Mouse (Mus musculus): Measurements from ENCODE around the gene Otos.

Otos gene

GRCm38 (mm10) chr1:92676676-92676975, 28.0 kb upstream of the Otos start:
- Histone ChIP-seq H3K9me3 (ENCODE audit: low read length) (peaks cover 13% of the 10 kb centered on the region), H3K36me3 (ENCODE audit: insufficient read depth, low read length) (no peaks in the 10 kb centered on the region), H3K4me3 (replicated peaks; ENCODE audit: low read length) (no peak overlapping the region), H3K27me3 (ENCODE audit: insufficient read depth, low read length) (peaks cover 18% of the 10 kb centered on the region), H3K4me1 (replicated peaks; ENCODE audit: low read depth, low read length) (no peaks in the 10 kb centered on the region)
- no peak for TF ChIP-seq CTCF (conservative IDR thresholded peaks at IDR 0.05; ENCODE audit: low read length)
- no peak for TF ChIP-seq NANOG (IDR thresholded peaks at IDR 0.05; ENCODE audit: borderline replicate concordance, low read length)
- no peak for TF ChIP-seq POU5F1 (IDR thresholded peaks at IDR 0.05; ENCODE audit: borderline replicate concordance, low read length)

GRCm38 (mm10) chr1:92675932-92676675, 27.5 kb upstream of the Otos start:
- H3K4me3 ChIP-seq (replicated peaks; ENCODE audit: low read length): no peak overlapping the region
- peaks cover 13% of the 10 kb centered on the region for H3K9me3 ChIP-seq (ENCODE audit: low read length)
- H3K36me3 ChIP-seq (ENCODE audit: insufficient read depth, low read length): no peaks in the 10 kb centered on the region
- H3K27me3 ChIP-seq (ENCODE audit: insufficient read depth, low read length): peaks cover 18% of the 10 kb centered on the region
- no peaks in the 10 kb centered on the region for H3K4me1 ChIP-seq (replicated peaks; ENCODE audit: low read depth, low read length)
- TF ChIP-seq POU5F1 (IDR thresholded peaks at IDR 0.05; ENCODE audit: borderline replicate concordance, low read length) (no peak), NANOG (IDR thresholded peaks at IDR 0.05; ENCODE audit: borderline replicate concordance, low read length) (no peak), CTCF (conservative IDR thresholded peaks at IDR 0.05; ENCODE audit: low read length) (no peak)

GRCm38 (mm10) chr1:92673258-92673782, 24.7 kb upstream of the Otos start:
- no peaks in the 10 kb centered on the region for H3K4me1 ChIP-seq (replicated peaks; ENCODE audit: low read depth, low read length)
- no peaks in the 10 kb centered on the region for H3K36me3 ChIP-seq (ENCODE audit: insufficient read depth, low read length)
- no peak overlapping the region for H3K4me3 ChIP-seq (replicated peaks; ENCODE audit: low read length)
- peaks cover 18% of the 10 kb centered on the region for H3K9me3 ChIP-seq (ENCODE audit: low read length)
- peaks cover 18% of the 10 kb centered on the region for H3K27me3 ChIP-seq (ENCODE audit: insufficient read depth, low read length)
- TF ChIP-seq NANOG (IDR thresholded peaks at IDR 0.05; ENCODE audit: borderline replicate concordance, low read length): no peak
- no peak for TF ChIP-seq CTCF (conservative IDR thresholded peaks at IDR 0.05; ENCODE audit: low read length)
- TF ChIP-seq POU5F1 (IDR thresholded peaks at IDR 0.05; ENCODE audit: borderline replicate concordance, low read length): no peak

- peaks cover 14% of the 10 kb centered on the region for H3K9me3 ChIP-seq (ENCODE audit: low read length)
- no peaks in the 10 kb centered on the region for H3K4me1 ChIP-seq (replicated peaks; ENCODE audit: low read depth, low read length)
- peaks cover 21% of the 10 kb centered on the region for H3K27me3 ChIP-seq (ENCODE audit: insufficient read depth, low read length)
- TF ChIP-seq NANOG (IDR thresholded peaks at IDR 0.05; ENCODE audit: borderline replicate concordance, low read length) (no peak), POU5F1 (IDR thresholded peaks at IDR 0.05; ENCODE audit: borderline replicate concordance, low read length) (no peak), CTCF (conservative IDR thresholded peaks at IDR 0.05; ENCODE audit: low read length) (no peak)
- no peak overlapping the region for H3K4me3 ChIP-seq (replicated peaks; ENCODE audit: low read length)
- H3K36me3 ChIP-seq (ENCODE audit: insufficient read depth, low read length): no peaks in the 10 kb centered on the region
Measured at GRCm38 (mm10) chr1:92671326-92671725, 22.7 kb upstream of the Otos start.

GRCm38 (mm10) chr1:92669430-92669829, 20.8 kb upstream of the Otos start:
- TF ChIP-seq POU5F1 (IDR thresholded peaks at IDR 0.05; ENCODE audit: borderline replicate concordance, low read length) (no peak), NANOG (IDR thresholded peaks at IDR 0.05; ENCODE audit: borderline replicate concordance, low read length) (no peak), CTCF (conservative IDR thresholded peaks at IDR 0.05; ENCODE audit: low read length) (no peak)
- H3K36me3 ChIP-seq (ENCODE audit: insufficient read depth, low read length): no peaks in the 10 kb centered on the region

GRCm38 (mm10) chr1:92667106-92667505, 18.5 kb upstream of the Otos start:
- TF ChIP-seq CTCF (conservative IDR thresholded peaks at IDR 0.05; ENCODE audit: low read length): no peak
- no peak for TF ChIP-seq POU5F1 (IDR thresholded peaks at IDR 0.05; ENCODE audit: borderline replicate concordance, low read length)
- no peak for TF ChIP-seq NANOG (IDR thresholded peaks at IDR 0.05; ENCODE audit: borderline replicate concordance, low read length)
- no peaks in the 10 kb centered on the region for H3K4me1 ChIP-seq (replicated peaks; ENCODE audit: low read depth, low read length)
- H3K9me3 ChIP-seq (ENCODE audit: low read length): 0 out of 2 replicates have a peak, but pooled peaks cover 5% of the 10 kb centered on the region
- no peaks in the 10 kb centered on the region for H3K36me3 ChIP-seq (ENCODE audit: insufficient read depth, low read length)
- peaks cover 12% of the 10 kb centered on the region for H3K27me3 ChIP-seq (ENCODE audit: insufficient read depth, low read length)
- no peak overlapping the region for H3K4me3 ChIP-seq (replicated peaks; ENCODE audit: low read length)

More at GRCm38 (mm10) chr1:92669430-92669829, 20.8 kb upstream of the Otos start:
- H3K4me3 ChIP-seq (replicated peaks; ENCODE audit: low read length): no peak overlapping the region
- no peaks in the 10 kb centered on the region for H3K4me1 ChIP-seq (replicated peaks; ENCODE audit: low read depth, low read length)
- 0 out of 2 replicates have a peak, but pooled peaks cover 5% of the 10 kb centered on the region for H3K9me3 ChIP-seq (ENCODE audit: low read length)
- H3K27me3 ChIP-seq (ENCODE audit: insufficient read depth, low read length): peaks cover 17% of the 10 kb centered on the region

GRCm38 (mm10) chr1:92659392-92659791, 10.8 kb upstream of the Otos start:
- H3K27me3 ChIP-seq (ENCODE audit: insufficient read depth, low read length): peaks cover 22% of the 10 kb centered on the region
- no peaks in the 10 kb centered on the region for H3K36me3 ChIP-seq (ENCODE audit: insufficient read depth, low read length)

GRCm38 (mm10) chr1:92657025-92657820, 8.6 kb upstream of the Otos start:
- Histone ChIP-seq H3K4me3 (replicated peaks; ENCODE audit: low read length) (no peak overlapping the region), H3K4me1 (replicated peaks; ENCODE audit: low read depth, low read length) (no peaks in the 10 kb centered on the region), H3K27me3 (ENCODE audit: insufficient read depth, low read length) (peaks cover 29% of the 10 kb centered on the region), H3K9me3 (ENCODE audit: low read length) (no peaks in the 10 kb centered on the region), H3K36me3 (ENCODE audit: insufficient read depth, low read length) (no peaks in the 10 kb centered on the region)
- TF ChIP-seq CTCF (conservative IDR thresholded peaks at IDR 0.05; ENCODE audit: low read length) (no peak), POU5F1 (IDR thresholded peaks at IDR 0.05; ENCODE audit: borderline replicate concordance, low read length) (no peak), NANOG (IDR thresholded peaks at IDR 0.05; ENCODE audit: borderline replicate concordance, low read length) (no peak)

More at GRCm38 (mm10) chr1:92659392-92659791, 10.8 kb upstream of the Otos start:
- H3K9me3 ChIP-seq (ENCODE audit: low read length): no peaks in the 10 kb centered on the region
- H3K4me1 ChIP-seq (replicated peaks; ENCODE audit: low read depth, low read length): no peaks in the 10 kb centered on the region
- H3K4me3 ChIP-seq (replicated peaks; ENCODE audit: low read length): no peak overlapping the region
- no peak for TF ChIP-seq NANOG (IDR thresholded peaks at IDR 0.05; ENCODE audit: borderline replicate concordance, low read length)
- no peak for TF ChIP-seq CTCF (conservative IDR thresholded peaks at IDR 0.05; ENCODE audit: low read length)
- TF ChIP-seq POU5F1 (IDR thresholded peaks at IDR 0.05; ENCODE audit: borderline replicate concordance, low read length): no peak

All from E14TG2a.4 (cell line).